Mouse (Mus musculus) gastrocnemius, postnatal 4 days (tissue): ENCODE results near the gene Plp2. TPM values are rescaled to one million over a fixed set of nuclear protein-coding genes. Genes with fewer than 3 reads are reported as not detected.

Experiments used
- DNase-seq, 2 experiments: peaks; one replicate each; pipeline ENCODE4 v3.0.0; 2021 to 2022; ENCODE audit warnings: low spot score in 2 of 2, mixed read lengths in 2 of 2
- total RNA-seq, 2 experiments: library from RNA; stranded (reverse); gene quantifications; 2 replicates each; pipeline ENCODE4 v1.2.3; 2021

Plp2 gene
- total RNA-seq, 2 experiments from 2014 or later, result 82.9 to 104 TPM

DNA sequence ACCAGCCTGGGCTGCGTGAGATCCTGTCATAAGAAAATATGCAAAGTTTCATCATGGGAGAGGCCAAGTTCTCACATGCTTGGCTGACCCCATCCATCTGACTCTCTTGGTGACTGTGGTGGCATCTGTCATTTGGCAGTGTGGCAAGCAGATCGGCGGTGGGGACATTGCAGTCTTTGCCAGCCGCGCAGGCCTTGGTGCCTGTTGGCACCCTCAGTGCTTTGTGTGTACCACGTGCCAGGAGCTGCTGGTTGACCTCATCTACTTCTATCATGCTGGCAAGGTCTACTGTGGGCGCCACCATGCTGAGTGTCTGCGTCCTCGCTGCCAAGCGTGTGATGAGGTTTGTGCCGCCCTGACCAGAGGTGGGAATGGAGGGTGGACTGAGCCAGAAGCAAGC is 6.4 kb downstream of the Plp2 start:
- DNase-seq, result no peak

DNA sequence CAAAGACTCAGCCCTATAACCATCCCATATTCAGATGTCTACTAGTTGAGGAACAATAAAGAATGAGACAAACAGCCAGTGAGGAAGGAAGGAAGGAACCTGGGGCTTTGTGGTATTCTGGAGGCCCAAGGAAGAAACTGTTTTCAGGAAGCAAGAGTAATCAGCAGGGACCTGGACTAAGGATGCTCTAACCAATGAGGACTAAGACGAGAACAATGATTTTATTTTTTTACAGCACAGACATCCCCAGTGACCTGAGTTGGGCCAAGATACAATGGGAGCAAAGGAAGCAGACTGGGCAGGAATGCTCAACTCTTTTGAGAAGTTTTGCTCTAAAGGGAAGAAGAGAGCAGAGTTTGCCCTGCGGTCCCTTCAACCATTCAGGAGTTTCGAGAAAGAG is 8.3 kb downstream of the Plp2 start:
- no peak for DNase-seq

DNA sequence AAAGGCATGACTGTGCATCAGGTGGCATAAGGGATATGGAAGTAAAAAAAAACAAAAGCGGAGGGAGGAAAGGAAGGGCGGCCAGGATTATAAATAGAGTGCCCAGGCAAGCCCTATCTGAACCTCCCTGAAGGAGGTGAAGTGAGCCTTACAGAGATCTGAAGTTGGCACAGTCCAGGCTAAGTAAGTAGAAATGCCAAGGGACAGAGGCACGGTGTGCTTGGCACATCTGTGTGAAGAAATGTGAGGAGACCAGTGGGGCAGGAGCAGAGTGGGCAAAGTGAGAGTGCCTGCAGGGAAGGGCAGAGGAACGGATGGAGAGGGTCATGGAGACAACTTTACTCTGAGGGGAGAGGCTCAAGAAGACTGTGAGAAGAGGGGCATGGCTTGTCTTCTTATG is 10.1 kb downstream of the Plp2 start:
- DNase-seq, result no peak

DNA sequence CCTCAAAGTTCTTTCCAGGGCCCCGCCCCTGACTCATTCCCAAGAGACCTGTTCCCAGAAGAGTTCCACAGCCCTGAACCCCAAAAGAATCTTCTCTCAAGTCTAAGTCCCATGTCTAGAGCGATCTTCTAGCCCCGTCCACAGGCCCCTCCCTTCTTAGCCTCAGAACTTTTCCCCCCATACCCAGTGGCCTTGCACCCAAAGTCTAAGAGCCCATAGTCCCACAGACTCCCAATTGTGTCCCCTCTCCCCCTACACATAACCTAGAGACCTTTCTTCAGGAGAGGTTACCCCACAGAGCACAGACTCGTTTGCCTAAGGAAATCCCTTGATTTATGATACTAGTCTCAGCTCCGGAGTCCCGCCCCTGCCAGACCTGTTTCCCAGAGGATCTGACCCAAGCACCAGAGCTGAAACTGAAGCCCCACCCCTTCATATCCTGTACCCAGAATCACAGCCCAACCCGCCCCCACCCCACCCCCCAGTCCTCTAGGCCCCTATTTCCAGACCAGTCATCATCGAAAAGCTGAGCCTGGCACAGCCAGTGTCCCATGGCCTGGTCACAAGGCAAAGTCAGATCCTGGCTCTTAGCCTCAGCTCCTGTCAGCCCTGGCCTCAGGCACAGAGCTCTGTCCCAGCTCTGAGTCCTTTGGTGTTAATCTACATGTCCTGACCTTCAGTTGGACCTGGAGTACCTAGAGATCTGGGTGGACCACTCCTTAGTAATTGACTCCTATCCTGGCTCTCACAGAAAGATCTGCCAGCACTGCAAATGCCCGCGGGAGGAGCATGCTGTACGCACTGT is 12.2 kb downstream of the Plp2 start:
- no peak for DNase-seq

DNA sequence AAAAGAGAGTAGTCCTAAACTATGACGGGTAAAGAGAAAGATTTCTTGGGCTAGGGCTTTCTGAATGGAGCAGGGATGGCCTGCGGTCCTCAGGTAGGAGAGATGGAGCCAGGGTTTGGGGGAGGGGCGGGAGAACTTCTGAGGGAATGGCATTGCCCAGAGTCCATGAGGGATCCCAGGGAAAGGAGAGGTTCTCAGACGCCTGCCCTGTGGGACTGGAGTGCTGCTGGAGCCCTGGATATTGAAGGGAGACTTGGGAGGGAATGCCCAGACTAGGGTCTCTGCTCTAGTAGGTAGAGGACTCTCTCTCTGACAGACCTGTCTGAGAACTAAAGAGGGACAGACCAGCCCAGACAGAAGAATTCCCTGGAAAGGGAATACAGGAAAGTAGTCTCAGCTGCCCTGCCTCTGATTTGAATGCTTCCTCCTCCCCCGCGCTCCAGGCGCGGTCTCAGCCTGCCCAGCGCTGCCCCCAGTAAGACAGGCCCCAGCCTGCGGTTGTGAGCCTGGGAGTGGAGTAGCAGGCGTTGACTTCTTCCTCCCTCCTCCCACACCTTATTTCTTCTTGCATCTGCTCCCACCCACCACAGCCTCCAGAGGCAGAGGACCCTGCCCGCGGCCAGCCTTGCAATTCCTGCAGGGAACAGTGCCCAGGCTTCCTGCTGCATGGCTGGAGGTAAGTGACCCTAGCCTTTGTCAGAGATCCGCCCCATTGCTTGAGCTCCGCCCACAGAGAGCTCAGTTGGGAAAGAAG is 13.0 kb downstream of the Plp2 start:
- no peak for DNase-seq

DNA sequence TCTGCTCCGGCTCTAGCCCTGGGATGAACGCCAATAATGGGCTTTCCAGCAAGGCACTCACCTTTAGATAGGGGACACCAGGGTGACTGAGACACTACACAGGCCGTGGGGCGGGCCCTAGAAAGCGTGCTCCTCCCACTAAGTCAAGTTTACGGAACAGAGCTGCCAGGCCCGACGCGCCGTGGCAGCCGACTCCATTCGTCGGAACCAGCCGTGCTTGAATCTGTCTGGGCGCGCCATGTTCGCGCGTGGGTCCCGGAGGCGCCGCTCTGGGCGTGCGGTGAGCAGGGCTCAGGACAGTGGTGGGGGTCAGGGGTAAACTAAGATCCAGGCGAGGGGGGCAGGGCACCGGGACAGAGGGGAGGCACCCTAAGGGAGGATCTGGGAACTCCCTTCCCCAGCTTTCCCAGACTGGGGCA is 14.0 kb downstream of the Plp2 start, which contains the start of gene Prickle3:
Gene Prickle3, plus strand, starts transcription at position 40 of the 419 bp plus-strand sequence.
- peak in 1 of 2 experiments; percentile 38 for DNase-seq

DNA sequence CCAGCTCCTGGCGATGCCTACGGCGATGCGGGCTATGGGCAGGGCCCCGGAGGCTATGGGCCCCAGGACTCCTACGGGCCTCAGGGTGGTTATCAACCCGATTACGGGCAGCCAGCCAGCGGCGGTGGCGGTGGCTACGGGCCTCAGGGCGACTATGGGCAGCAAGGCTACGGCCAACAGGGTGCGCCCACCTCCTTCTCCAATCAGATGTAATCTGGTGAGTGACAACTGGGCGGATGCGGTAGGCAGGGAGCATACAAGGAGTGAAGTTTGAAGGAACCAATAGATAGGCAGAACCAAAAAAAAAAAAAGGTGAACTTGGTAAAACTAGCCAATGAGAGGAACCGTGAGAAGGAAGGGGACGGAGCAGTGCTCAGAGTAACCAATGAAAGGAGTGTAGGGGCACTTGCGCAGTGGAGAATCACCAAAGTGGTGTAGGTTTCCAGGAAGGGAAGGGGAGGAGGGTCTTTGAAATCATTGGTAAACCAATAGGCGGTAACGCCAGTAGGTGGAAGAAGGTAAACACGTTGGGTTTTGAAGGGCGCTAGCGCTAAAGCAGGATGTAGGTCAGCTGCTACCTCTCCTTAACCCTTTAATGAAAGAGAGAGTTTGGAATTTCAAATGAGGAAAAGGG is 22.4 kb downstream of the Plp2 start:
- DNase-seq, result peak; percentile 45 to 77

DNA sequence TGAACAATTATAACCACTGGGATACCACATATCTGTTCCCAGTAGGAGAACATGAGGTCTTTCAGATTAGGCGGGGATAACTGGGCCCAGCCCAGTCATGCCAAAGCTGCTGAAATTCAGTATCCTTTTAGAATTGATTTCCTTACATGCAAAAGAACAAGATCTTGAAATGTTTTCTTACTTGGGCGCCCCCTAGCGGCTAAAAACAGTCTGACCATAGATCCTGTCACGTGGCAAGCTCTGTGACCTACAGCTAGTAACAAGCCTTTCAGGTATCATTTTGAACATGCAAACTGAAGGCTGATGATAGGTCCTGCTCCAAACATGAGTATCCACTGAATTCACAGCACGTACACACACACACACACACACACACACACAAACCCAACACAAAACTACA is 25.8 kb downstream of the Plp2 start:
- peak; percentile 57 to 67 for DNase-seq

DNA sequence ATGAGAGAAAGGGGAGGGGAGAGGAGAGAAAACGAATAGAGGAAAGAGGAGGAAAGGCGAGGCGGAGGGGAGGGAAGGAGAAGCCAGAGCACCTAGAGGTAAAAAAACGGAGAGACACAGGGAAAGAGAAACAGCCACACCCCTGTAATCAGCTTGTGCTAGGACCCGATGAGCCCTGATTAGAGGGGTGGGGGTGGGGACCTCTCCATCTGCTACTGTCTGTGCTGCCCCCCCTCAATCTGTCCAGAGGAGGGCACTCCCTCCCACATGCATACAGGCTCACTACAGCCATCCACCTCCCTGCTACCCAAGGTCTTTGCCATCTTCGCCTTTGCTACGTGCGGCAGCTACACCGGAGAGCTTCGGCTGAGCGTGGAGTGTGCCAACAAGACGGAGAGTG is 30.4 kb downstream of the Plp2 start:
- DNase-seq, result no peak

DNA sequence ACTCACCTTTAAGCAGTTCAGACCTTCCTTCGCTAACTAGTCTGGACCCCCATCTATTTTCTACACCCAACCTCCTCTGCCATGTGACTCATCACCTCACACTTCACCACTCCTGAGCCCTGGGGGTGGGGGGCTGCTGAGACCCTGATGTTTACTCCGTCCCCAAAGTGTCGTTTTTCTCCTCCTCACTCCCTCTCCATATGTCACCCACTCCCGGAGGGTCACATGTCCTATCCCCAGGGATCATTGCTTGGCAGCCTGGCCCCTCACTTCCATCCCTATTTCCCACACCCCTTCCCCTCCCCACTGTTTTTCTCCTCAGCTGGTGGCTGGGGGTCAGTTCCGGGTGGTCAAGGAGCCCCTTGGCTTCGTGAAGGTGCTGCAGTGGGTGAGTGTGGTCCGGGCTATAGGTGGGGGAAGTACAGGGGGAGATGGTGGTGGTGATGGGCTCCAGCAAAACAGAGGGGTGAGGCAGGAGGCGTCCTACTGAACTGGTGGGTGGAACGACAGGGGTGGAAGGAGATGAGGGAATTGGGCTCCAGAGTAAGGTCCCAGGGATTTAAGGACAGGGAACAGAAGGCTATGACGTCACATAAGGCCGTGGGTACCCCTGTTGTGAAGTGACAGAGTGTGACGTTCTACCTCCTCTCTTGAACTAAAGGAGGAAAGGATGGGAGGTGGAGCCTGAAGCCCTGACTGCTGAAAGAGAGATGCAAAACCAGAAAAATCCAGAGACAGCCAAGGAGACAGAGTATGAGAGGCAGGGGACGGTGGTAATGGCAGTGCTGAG is 31.5 kb downstream of the Plp2 start:
- DNase-seq, result no peak

DNA sequence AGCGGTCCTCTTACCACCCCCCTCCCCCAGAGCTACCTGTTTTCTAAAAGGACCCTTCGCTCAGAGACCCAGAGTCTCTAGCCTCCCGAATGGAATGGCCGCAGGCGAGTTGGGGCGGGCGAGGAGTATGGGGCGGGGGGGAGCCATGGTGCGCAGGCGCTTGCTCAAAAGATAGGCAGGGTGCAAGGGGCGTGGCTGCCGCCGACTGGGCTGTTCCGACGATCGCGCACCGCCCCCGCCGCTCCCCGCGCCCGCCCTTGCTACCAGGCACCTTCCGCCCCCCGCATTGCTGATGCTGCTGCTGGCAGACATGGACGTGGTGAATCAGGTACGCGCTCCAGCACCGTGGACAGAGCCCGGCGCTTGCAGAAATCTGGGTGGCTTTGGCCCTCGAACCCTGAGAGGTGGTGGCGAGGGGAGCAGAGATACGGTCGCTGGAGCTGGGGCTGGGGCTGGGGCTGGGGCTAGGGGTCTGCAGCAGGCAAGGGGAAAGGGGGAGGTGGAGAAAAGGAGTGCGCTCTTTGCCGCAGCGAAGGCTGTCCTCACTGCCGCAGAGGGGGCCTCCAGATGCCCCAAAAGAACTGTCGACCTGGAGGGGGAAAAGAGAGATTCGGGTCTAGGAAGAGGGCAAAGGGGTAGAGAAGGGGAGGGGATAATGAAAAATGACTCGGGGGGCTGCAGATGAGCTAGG is 32.6 kb downstream of the Plp2 start, which contains the start of gene Syp:
Gene Syp, plus strand, starts transcription at position 71 of the 691 bp plus-strand sequence.
- DNase-seq, result peak in 1 of 2 experiments; percentile 54

DNA sequence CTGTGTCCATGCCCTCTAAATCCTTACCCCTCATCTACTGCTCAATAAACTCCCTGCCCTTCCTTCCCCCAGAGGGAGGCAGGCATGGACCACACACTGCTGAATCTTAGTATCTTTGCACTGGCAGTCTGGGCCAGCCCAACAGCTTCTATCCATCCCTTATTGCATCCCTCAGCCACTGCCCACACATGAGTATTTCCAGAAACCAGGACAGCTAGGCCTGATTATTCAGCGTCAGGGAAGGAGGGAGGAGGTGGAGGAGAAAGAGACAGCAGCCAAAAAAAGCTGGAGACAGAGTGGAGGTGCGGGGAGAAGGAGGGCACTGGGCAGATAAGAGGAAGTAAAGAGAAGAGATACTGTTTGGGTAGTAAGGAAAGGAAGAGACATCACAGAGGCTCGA is 36.1 kb downstream of the Plp2 start:
- DNase-seq, result no peak

DNA sequence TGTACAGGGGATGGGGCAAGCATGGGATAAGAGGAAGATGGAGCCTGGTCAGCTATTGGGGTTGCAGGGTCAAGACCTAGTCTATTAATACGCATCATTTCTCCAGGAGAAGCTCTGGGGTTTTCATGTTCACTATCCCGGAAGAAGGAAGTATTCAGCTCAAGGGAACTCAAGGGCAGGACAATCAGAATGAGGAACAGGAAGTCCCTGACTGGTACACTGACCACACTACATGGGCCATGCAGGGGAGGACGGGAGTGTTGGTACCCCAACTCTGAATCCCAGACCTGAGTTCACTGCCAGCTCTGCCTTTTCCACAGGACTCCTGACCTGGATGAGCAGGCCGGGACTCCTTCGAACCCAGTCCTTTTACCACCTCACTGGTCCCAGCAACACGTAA is 38.6 kb downstream of the Plp2 start:
- DNase-seq, result no peak

Other genes starting within 250 kb of the Plp2 start
- gene Foxp3, start 97.7 kb downstream of the Plp2 start, total RNA-seq, result under 1 TPM in 1 of 2 experiments, not detected in 1; 0.15 TPM
- 1 to 10 TPM; 2.6 to 3.4 TPM for gene Ppp1r3f, start 97.1 kb downstream of the Plp2 start, total RNA-seq
- gene Ccdc22, start 65.9 kb downstream of the Plp2 start, total RNA-seq, result 10 to 100 TPM; 13.8 to 15.0 TPM
- not detected for gene Cacna1f, start 64.3 kb downstream of the Plp2 start, total RNA-seq
- under 1 TPM; 0.83 to 0.98 TPM for gene Syp, start 32.9 kb downstream of the Plp2 start, total RNA-seq
- gene Prickle3, start 14.1 kb downstream of the Plp2 start, total RNA-seq, result 1 to 10 TPM; 8.9 to 9.5 TPM
- 1 to 10 TPM; 1.3 to 1.8 TPM for gene Magix, start 9.9 kb upstream of the Plp2 start, total RNA-seq
- 10 to 100 TPM; 22.6 to 26.6 TPM for gene Gpkow, start 25.7 kb upstream of the Plp2 start, total RNA-seq
- 10 to 100 TPM; 25.6 to 30.7 TPM for gene Wdr45, start 42.9 kb upstream of the Plp2 start, total RNA-seq
- gene Gm45208, start 50.9 kb upstream of the Plp2 start, total RNA-seq, result not detected
- gene Praf2, start 57.0 kb upstream of the Plp2 start, total RNA-seq, result 10 to 100 TPM; 18.5 to 18.7 TPM
- 1 to 10 TPM; 2.7 to 4.0 TPM for gene Ccdc120, start 79.5 kb upstream of the Plp2 start, total RNA-seq
- 10 to 100 TPM; 16.9 to 19.4 TPM for gene Tfe3, start 91.2 kb upstream of the Plp2 start, total RNA-seq
- gene Gripap1, start 118.4 kb upstream of the Plp2 start, total RNA-seq, result 10 to 100 TPM; 24.7 to 34.9 TPM
- 1 to 10 TPM; 1.3 to 1.5 TPM for gene Kcnd1, start 150.9 kb upstream of the Plp2 start, total RNA-seq
- 10 to 100 TPM; 36.5 to 37.6 TPM for gene Otud5, start 170.0 kb upstream of the Plp2 start, total RNA-seq
- 1 to 10 TPM; 1.8 TPM for gene Pim2, start 206.9 kb upstream of the Plp2 start, total RNA-seq
- gene Slc35a2, start 212.6 kb upstream of the Plp2 start, total RNA-seq, result 10 to 100 TPM; 17.0 to 21.2 TPM
- 10 to 100 TPM; 39.3 to 51.3 TPM for gene Pqbp1, start 227.9 kb upstream of the Plp2 start, total RNA-seq
- gene Timm17b, start 228.0 kb upstream of the Plp2 start, total RNA-seq, result 10 to 100 TPM; 61.6 to 63.1 TPM
- not detected for gene Gm10491, start 236.4 kb upstream of the Plp2 start, total RNA-seq
- gene Gm10490, start 238.2 kb upstream of the Plp2 start, total RNA-seq, result not detected
- under 1 TPM; 0.12 to 0.13 TPM for gene Pcsk1n, start 248.4 kb upstream of the Plp2 start, total RNA-seq